Mouse (Mus musculus) spleen, postnatal 4 days (tissue): ENCODE data around the gene Gm11562.
"Not testable (repeated sequence)": the region's sequence is repeated elsewhere in the genome, so short reads cannot be mapped to it uniquely, and the experiment has no call there.

Experiments used
- DNase-seq, 2 experiments: peaks; one replicate each; pipeline ENCODE4 v3.0.0; 2022; ENCODE audit warnings: low spot score in 2 of 2

Gm11562 gene

DNA sequence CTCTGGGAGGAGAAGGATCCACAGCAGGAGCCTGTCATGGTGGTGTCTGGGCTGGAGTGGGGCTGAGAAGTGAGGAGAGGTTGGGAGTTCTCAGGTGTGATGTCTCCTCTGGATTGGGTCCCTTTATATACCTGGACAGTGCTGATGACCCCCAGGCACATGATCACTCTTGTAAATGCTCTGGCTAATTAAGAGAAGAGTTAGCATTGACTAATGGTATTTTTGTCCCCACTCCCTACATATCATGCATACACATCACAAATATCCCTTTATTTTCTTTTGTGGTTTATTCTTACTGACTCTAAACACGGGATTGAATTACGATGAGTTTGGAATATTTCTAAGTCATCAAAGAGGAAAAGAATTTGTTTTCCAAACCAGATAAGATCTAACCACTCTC lies at the start of gene Gm11562:
Gene Gm11562 (minus strand): TSS at position 101 of the 400 bp plus-strand sequence.
- DNase-seq, result no peak

DNA sequence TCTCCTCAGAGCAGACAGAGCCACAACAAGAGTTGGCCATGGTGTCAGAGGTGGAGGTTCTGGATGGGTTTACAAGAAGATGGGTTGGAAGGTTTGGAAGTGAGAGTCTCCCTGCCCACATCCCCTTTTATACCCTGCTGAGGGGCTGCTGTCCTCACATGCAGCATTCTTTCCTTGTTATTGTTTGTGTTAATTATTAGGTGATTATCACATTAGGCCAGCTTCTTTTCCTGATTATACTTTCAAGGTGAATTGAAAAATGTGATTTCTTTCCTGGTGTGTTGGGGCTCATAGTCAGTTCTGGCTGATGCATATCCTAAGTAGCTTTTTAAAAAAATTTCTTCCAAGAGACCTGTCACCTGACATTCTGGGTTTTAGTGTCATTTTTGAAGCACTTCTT lies 45.6 kb upstream of the Gm11562 start, which contains the start of gene Krtap4-6:
Gene Krtap4-6 (minus strand): TSS at position 101 of the 400 bp plus-strand sequence.
- DNase-seq, result no peak

- DNase-seq, result no peak
Measured at GRCm38 (mm10) chr11:99662802-99663201, 42.6 kb upstream of the Gm11562 start.

- DNase-seq, result no peak
Measured at GRCm38 (mm10) chr11:99659256-99659655, 39.0 kb upstream of the Gm11562 start.

GRCm38 (mm10) chr11:99658467-99659010 lies 38.3 kb upstream of the Gm11562 start, which contains the start of gene Gm11563:
Gene Gm11563, minus strand, starts transcription at chr11:99658960.
- not testable (repeated sequence) for DNase-seq

DNA sequence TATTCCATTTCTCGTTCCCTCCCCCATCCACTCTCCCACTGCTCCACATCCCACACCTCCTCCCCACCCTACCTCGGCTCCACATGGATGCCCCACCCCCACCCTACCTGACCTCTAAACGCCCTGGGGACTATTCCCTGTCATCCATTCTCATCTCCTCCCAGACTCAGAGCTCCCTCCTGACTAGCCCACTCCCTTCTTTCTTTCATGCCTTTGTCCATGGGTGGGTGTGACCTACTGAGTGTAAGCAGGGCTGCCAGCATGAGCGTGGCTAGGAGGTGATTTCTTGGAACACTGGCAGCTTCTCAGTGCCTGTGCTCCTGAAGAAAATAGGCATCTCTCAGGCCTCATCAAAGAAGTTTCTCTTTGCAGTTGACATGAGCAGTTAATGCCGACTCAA lies 36.8 kb upstream of the Gm11562 start:
- DNase-seq, result no peak

GRCm38 (mm10) chr11:99650136-99650535 lies 29.9 kb upstream of the Gm11562 start, which contains the start of gene Gm11555:
Gene Gm11555, minus strand, starts transcription at chr11:99650236.
- no peak for DNase-seq

GRCm38 (mm10) chr11:99646444-99646843 lies 26.2 kb upstream of the Gm11562 start:
- no peak for DNase-seq

DNA sequence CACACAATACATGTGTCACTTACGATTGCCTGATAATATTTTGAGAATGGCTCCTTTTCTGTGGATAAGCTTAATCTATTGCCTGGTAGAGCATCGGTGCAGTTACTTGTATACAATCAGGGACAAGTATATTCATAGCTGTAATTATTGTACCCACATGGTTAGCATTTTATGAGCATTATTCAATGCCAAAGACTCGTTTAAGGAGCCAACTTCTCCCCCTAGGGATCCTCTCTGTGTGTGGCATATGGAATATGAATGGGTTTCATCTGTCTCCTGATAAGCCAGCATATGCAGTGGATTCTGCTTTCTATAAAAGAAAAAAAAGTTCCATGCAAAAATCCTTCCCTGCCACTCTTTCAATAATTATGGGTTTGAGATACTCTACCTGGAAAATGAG lies 24.1 kb upstream of the Gm11562 start:
- DNase-seq, result no peak

GRCm38 (mm10) chr11:99643635-99644139 lies 23.5 kb upstream of the Gm11562 start, which contains the start of gene Krtap4-7:
Gene Krtap4-7, minus strand, starts transcription at chr11:99644089.
- not testable (repeated sequence) for DNase-seq

GRCm38 (mm10) chr11:99640926-99641325 lies 20.7 kb upstream of the Gm11562 start:
- DNase-seq, result no peak

DNA sequence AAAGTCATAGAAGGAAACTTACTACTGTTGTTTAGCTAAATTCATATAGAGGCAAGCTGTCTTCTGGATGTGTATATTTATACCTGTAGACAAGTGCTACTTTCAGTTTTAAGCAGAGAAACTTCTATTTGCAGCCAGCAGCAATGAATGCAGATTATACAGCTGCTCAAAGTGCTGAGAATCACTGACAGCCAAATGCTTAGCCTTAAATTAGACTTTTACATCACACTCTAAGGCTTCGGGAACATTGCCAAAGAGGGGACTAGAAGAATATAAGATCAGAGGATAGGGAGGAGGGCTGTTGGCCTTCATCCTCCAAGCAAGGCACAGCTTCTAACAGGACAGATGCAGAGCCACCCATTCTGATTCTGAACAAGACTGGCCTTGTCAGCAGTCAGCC lies 16.9 kb upstream of the Gm11562 start:
- no peak for DNase-seq

GRCm38 (mm10) chr11:99634653-99635134 lies 14.5 kb upstream of the Gm11562 start, which contains the start of gene Krtap4-2:
Gene Krtap4-2, minus strand, starts transcription at chr11:99635084.
- DNase-seq, result no peak

DNA sequence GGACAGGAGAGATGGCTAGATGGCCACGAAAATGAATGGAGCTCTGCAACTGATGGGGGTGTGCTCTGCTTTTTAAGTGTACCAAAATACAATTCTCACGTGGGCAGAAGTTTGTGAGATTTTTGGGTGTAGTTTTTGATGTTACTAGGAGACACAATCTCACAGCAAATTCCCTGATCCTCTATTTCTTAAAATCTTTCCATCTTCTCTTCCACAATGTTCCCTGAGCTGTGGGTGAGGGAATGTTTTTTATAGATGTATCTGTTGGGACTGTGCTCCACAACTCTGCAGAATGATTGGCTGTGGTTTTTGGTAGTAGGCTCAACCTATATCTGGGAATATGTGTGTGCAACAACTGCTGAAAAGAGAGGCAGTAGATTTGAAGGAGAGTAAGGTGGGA lies 13.1 kb upstream of the Gm11562 start:
- no peak for DNase-seq

DNA sequence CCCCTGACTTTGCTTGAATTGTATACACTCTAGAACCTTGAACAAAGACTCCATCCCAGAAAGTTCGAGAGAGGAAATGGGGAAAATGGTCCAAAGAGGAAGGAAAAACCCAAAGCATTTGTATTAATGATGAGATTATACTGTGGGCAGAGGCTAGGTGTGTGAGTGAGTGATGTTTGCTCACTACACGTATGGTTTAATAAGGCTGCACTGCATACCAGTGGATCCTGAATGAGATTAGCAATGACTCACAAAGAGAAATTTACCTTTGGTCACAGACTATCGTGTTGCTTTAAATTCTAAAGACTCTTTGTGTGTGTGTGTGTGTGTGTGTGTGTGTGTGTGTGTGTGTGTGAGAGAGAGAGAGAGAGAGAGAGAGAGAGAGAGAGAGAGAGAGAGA lies 10.7 kb upstream of the Gm11562 start:
- DNase-seq, result no peak

GRCm38 (mm10) chr11:99628138-99628537 lies 7.9 kb upstream of the Gm11562 start, which contains the start of gene Krtap4-1:
Gene Krtap4-1, minus strand, starts transcription at chr11:99628238.
- DNase-seq, result no peak

GRCm38 (mm10) chr11:99614796-99615363 lies 5.4 kb downstream of the Gm11562 start, which contains the start of gene Krtap2-4:
Gene Krtap2-4, minus strand, starts transcription at chr11:99614846.
- no peak for DNase-seq

- DNase-seq, result not testable (repeated sequence)
Measured at GRCm38 (mm10) chr11:99610089-99610488, 10.1 kb downstream of the Gm11562 start, which contains the start of gene Gm11937. Gene Gm11937, minus strand, starts transcription at chr11:99610189.

GRCm38 (mm10) chr11:99609126-99609525 lies 11.1 kb downstream of the Gm11562 start:
- no peak for DNase-seq

DNA sequence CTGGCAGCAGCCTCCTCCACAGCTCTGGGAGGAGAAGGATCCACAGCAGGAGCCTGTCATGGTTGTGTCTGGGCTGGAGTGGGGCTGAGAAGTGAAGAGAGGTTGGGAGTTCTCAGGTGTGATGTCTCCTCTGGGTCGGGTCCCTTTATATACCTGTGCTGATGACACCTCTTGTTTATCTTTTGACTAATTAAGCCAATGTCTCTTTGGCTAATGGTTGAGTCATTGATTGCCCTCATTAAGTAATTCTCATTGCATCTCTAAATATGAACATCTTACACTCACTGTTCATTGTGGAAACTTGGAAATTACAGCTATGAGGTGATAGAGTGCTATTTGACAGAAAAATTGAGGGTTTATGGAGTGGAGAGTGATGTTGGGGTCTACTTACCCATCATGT lies 17.0 kb downstream of the Gm11562 start, which contains the start of gene Gm11938:
Gene Gm11938 (minus strand): TSS at position 101 of the 400 bp plus-strand sequence.
- not testable (repeated sequence) for DNase-seq

GRCm38 (mm10) chr11:99597742-99598141 lies 22.5 kb downstream of the Gm11562 start, which contains the start of gene Krtap9-3:
Gene Krtap9-3, minus strand, starts transcription at chr11:99598105.
- DNase-seq, result not testable (repeated sequence)

DNA sequence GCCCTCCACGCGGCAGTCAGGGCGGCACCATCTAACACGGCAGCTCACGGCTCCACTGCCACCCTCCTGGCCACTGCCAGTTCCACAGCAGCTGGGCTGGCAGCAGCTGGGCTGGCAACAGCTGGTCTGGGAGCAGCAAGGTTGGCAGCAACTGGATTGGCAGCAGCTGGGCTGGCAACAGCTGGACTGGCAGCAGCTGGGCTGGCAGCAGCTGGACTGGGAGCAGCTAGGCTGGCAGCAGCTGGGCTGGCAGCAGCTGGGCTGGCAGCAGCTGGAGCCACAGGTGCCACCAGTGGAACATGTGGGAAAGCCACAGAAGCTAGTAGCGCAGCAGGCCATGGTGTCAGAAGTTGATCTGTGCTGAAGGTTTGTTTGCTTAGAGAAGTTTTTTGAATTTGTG lies 29.3 kb downstream of the Gm11562 start, which contains the start of gene Krtap1-3:
Gene Krtap1-3 (minus strand): TSS at position 359 of the 400 bp plus-strand sequence.
- no peak for DNase-seq
